8 mouse cellular contexts compared by ENCODE assay signal in genomic region chr9:123447101-123447500, GRCm38 (mm10). TPM values are rescaled to one million over a fixed set of nuclear protein-coding genes. Genes with fewer than 3 reads are reported as not detected.
DNase-seq lines count a peak whose midpoint lies in the region; ATAC-seq and TF ChIP-seq lines count a peak whose summit lies in the region.
"Not testable (repeated sequence)": the region's sequence is repeated elsewhere in the genome, so short reads cannot be mapped to it uniquely, and the experiment has no call there.

No protein-coding gene starts in this region.

- ATAC-seq in forebrain, postnatal 0 days; intestine, postnatal 0 days: not testable (repeated sequence)
- ATAC-seq in megakaryocyte-erythroid progenitor cell, adult 5-6 weeks (replicated peaks; ENCODE audit: low FRiP score, low TSS enrichment, poor library complexity, severe bottlenecking), result 0 out of 2 replicates have a peak, but pooled peaks have one; percentile 46

- not testable (repeated sequence) for H3K36me3 ChIP-seq in forebrain, postnatal 0 days (ENCODE audit: insufficient read depth)
- H3K36me3 ChIP-seq in intestine, postnatal 0 days (ENCODE audit: control insufficient read depth, insufficient read depth), result peaks cover 12% of the 10 kb centered on the region; the same call in 1 of the 2 replicates

- H3K4me1 ChIP-seq in forebrain, postnatal 0 days (ENCODE audit: insufficient read depth); intestine, postnatal 0 days (replicated peaks; ENCODE audit: control insufficient read depth, insufficient read depth, low read length): not testable (repeated sequence)

- not testable (repeated sequence) for TF ChIP-seq POLR2A in brain, embryonic 14.5 days (IDR thresholded peaks at IDR 0.05; ENCODE audit: borderline replicate concordance, extremely low read depth, insufficient read depth, insufficient read length, poor library complexity, severe bottlenecking)

- WGBS in forebrain, postnatal 0 days, result 95% methylated on average over 3 of the region's 3 CpGs
- 93% methylated on average over 2 of the region's 3 CpGs for WGBS in intestine, postnatal 0 days

- H3K9me3 ChIP-seq in forebrain, postnatal 0 days (ENCODE audit: low read length); intestine, postnatal 0 days (ENCODE audit: control insufficient read depth): not testable (repeated sequence)

- TF ChIP-seq CTCF in brain, embryonic 14.5 days (IDR thresholded peaks at IDR 0.05; ENCODE audit: borderline replicate concordance, extremely low read depth, insufficient read depth, insufficient read length), result peak; percentile 4; the same call in 1 of the 2 replicates
- TF ChIP-seq CTCF in forebrain, postnatal 0 days (IDR thresholded peaks at IDR 0.05; ENCODE audit: low read depth), result peak; percentile 22
- TF ChIP-seq CTCF in intestine, postnatal 0 days (IDR thresholded peaks at IDR 0.05; ENCODE audit: low read depth), result peak; percentile 42

- H3K27me3 ChIP-seq in forebrain, postnatal 0 days (ENCODE audit: insufficient read depth, low read length); intestine, postnatal 0 days (replicated peaks; ENCODE audit: control insufficient read depth, insufficient read depth, low read length): not testable (repeated sequence)

- H3K27ac ChIP-seq in forebrain, postnatal 0 days (ENCODE audit: low read depth, low read length); intestine, postnatal 0 days (ENCODE audit: low read depth, low read length): not testable (repeated sequence)

- H3K9ac ChIP-seq in forebrain, postnatal 0 days; intestine, postnatal 0 days (ENCODE audit: low read depth, low read length): not testable (repeated sequence)

- peak; percentile 27 for DNase-seq in CD4-positive helper T cell, adult 2 months (ENCODE audit: low read depth, low spot score)
- DNase-seq in brain, embryonic 14.5 days (ENCODE audit: low read depth); forebrain, postnatal 0 days: not testable (repeated sequence)
- peak; percentile 24 for DNase-seq in liver
- DNase-seq in spleen, postnatal 4 days (ENCODE audit: low spot score in 2 of 2), result peak; percentile 36 to 75
- DNase-seq in urinary bladder, postnatal 14 days (ENCODE audit: low spot score), result peak; percentile 33

- H3K4me2 ChIP-seq in forebrain, postnatal 0 days (ENCODE audit: low read depth); intestine, postnatal 0 days (replicated peaks; ENCODE audit: low read depth): not testable (repeated sequence)

- H3K4me3 ChIP-seq in forebrain, postnatal 0 days (ENCODE audit: low read depth, low read length); intestine, postnatal 0 days (ENCODE audit: low read depth, low read length): not testable (repeated sequence)

RNA-seq across cellular contexts. Expression of gene Limd1, which starts 31.4 kb away (rescaled TPM):
- polyA plus RNA-seq in brain, embryonic 14.5 days (2012; rRNA removed), result 15.4 and 16.5 TPM in 2 replicates
- 16.3 and 23.8 TPM in 2 replicates for total RNA-seq in forebrain, postnatal 0 days (2014; rRNA removed)
- 8.8 and 9.1 TPM in 2 replicates for polyA plus RNA-seq in forebrain, postnatal 0 days (2015; fragmentation: Nextera tagmentation; extraction: Ambion mirVana)
- 40.6 and 42.9 TPM in 2 replicates for polyA plus RNA-seq in intestine, postnatal 0 days (2015; fragmentation: Nextera tagmentation; extraction: Ambion mirVana)
- total RNA-seq in megakaryocyte-erythroid progenitor cell, adult 5-6 weeks (2014; fragmentation: Nextera tagmentation), result 40.2 and 42.1 TPM in 2 replicates
- total RNA-seq in megakaryocyte-erythroid progenitor cell, adult 5-6 weeks (2017), result 24.7 and 26.4 TPM in 2 replicates
